Mouse (Mus musculus) cerebellum, adult 18-20 months (tissue): ENCODE data around the gene Ebf1.

Experiments used
- DNase-seq, 2 experiments: peaks; one replicate each; pipeline ENCODE4 v3.0.0; 2021

The Ebf1 gene

DNA sequence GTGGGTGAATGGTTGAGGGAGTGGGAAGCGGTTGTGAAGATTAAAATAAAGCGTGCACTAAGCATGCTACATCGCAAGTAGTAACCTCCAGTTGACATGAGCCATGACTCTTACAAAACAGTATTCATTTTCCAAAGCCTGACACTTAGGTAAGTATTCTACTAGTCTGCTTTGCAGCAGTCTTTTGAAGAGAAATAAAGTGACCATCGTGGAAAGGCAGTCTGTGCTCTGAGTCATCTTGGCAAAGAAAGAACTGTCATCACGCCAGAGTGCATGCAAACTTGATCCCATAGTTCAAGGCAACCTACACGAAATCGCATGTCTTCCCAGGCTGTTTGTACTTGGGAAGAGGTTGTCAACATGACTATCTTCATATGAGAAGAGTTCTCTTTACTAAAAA lies 237.4 kb downstream of the Ebf1 start:
- no peak for DNase-seq

GRCm38 (mm10) chr11:44861108-44861507 lies 244.0 kb downstream of the Ebf1 start:
- DNase-seq, result no peak

GRCm38 (mm10) chr11:44863910-44864309 lies 246.8 kb downstream of the Ebf1 start:
- DNase-seq, result no peak

- peak; percentile 72 to 81 for DNase-seq
Observed at GRCm38 (mm10) chr11:44866476-44867149, 249.5 kb downstream of the Ebf1 start.

DNA sequence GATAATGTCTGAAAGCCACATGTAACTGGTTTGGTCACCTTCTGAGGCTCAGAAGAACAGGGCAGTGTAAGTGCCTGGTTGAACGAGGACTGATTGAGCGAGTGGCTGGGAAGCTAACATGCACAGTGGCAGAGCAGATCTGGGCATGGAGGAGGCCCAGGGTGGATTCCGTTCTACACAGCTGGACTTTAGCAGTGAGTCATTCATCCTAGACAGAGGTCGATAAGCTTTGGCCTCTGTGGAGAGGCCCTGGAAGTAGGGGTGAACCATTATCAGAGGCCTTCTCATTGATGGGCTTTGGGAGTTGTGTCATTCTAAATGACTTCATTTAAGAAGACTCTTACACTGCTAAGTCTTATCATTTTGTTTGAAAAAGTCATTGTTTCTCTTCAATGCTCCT lies 250.3 kb downstream of the Ebf1 start:
- DNase-seq, result no peak

DNA sequence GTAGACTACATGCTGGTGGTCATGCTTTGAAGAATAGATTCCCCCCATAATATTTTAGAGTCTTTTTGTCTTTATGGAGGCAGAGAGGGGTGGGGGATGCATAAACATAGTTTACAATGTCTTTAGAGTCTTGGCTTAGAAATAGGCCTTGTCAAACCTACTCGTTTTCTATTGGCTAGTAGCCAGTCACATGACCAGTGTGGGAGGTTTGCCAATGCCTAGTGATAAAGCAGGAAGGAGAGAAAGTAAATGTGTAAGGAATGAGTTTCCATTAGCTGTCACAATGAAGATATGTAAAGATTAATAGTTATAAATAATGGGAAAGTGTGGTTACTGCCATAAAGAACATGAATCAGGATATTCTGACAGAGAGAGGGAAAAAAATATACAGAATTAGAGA lies 256.8 kb downstream of the Ebf1 start:
- DNase-seq, result no peak

DNA sequence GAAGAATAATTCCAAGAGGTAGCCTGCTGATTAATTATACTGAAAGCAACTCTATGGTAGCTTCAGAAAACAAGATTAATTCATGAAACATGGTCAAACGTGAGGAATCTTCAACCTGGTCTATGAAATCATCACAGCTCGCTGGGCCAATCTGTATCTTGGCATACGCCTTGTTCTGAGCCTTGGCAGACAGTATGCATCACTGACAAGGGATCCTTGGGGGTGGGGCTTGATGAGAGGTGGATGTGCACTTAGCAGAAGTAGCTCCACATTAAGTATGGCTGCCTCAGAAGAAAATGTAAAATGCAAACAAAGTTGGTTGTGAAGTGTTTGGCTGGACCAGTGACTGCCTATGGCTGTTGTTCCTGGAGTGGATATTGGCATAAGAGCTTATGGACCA lies 258.1 kb downstream of the Ebf1 start:
- DNase-seq, result peak in 1 of 2 experiments; percentile 10

- no peak for DNase-seq
Observed at GRCm38 (mm10) chr11:44881056-44881683, 264.1 kb downstream of the Ebf1 start.

GRCm38 (mm10) chr11:44882476-44882970 lies 265.4 kb downstream of the Ebf1 start:
- no peak for DNase-seq

GRCm38 (mm10) chr11:44884337-44884736 lies 267.2 kb downstream of the Ebf1 start:
- no peak for DNase-seq

DNA sequence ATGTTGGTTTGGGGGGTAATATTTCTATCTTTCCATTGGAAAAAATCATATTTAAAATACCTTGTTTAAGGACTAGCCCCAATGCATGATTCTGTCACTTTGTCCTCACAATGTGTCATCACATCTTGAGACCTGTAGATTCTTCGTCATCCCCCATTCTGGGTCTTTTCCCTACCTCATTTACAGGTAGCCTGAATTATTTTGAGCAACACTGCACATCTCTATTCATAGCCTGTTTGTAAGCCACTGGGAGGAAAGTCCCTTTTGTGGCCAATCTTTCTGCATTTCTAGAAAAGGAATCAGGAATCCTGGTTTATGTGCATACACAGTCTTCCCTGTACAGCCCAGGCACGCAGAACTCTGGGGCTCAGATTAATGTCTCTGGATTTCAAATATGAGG lies 269.8 kb downstream of the Ebf1 start:
- no peak for DNase-seq

DNA sequence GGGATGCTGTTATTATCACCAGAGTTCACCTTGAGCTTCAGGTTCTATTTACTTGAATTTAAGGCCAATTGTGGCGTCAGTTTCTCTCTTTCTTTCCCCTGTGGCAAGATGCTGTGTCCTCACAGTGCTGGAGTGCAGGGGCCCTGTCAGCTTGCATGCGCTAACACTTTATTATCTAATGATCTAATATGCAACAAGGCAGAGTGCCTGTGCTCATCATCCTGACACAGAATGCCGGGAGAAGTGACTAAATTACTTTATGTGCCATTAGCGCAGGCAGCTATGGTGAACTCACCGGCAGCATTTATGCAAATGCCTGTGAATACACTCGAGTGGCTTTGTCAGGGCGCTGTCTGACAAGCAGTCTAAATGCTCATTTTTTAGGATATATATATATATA lies 270.6 kb downstream of the Ebf1 start:
- DNase-seq, result no peak

DNA sequence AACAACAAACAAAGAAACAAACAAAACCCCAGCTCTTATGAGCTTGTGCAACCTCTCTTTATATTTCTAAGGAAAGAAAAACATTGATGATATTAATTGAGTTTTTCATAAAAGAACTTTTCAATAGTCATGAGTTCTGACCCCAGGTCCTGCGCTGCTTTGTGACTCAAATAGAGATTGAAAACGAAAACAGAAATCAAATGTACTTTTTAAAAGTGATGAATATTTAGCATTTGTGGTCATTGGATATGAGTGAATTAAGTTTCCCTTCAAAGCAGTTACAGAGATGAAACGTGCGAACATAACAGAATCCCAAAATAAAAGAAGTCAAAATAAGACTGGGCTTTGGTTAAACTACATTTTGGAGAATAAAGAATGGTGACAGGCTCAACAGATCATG lies 271.3 kb downstream of the Ebf1 start:
- no peak for DNase-seq

- no peak for DNase-seq
Observed at GRCm38 (mm10) chr11:44892814-44893521, 275.9 kb downstream of the Ebf1 start.

DNA sequence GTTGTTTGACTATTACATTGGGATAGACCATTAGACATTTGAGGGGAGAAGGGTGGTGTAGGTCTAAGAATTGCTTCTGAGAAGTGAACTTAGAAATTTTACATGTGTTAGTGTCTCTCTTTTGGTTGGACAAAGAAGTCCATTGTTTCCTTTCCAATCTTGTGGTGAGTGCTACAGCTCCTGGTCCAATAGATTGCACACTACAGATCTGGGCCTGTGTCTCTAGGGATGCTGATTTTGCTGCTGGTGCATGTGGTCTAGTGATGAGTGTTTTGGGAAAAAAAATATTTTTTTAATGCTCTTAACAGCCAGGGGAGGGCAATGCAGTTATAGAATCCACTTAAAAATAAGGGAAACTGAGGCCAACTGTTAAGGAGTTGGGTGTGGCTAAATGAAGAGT lies 276.9 kb downstream of the Ebf1 start:
- no peak for DNase-seq

GRCm38 (mm10) chr11:44894798-44895197 lies 277.7 kb downstream of the Ebf1 start:
- no peak for DNase-seq

DNA sequence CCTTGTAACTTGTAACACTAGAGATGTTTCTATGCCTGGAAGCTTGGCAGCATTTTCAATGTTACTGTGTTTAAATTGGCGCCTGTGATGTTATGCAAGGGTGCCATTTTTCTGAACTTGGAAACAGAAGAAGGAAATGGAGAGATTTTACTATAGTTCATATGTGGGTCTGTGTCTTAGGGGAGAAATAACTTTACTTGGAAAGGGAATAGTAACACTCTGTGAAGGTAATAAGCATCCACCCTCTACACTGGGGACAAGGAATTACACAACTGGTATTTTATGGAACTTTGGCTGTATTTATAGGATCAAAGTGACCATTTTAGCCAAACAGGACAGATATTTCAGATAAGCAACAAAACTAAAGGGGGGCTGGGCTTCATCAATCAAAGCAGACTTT lies 278.8 kb downstream of the Ebf1 start:
- no peak for DNase-seq

GRCm38 (mm10) chr11:44897140-44897665 lies 280.1 kb downstream of the Ebf1 start:
- DNase-seq, result no peak

DNA sequence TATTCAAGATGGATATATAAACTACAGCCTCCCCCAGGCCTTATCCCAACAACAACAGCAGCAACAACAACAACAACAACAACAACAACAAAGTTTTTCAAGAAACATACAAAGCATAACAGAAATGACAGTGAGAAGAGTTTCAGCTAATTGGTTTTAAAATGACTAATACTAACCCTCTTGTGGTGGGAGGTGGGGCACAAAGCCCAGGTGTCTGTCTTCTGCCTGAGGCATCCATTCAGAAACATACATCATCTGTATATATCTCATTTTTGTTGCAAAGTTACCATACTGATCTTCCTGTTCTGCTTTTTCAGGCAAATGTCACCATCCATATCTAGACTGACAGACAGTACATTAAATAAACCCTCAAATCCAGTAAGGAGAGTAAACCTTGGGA lies 282.4 kb downstream of the Ebf1 start:
- no peak for DNase-seq

DNA sequence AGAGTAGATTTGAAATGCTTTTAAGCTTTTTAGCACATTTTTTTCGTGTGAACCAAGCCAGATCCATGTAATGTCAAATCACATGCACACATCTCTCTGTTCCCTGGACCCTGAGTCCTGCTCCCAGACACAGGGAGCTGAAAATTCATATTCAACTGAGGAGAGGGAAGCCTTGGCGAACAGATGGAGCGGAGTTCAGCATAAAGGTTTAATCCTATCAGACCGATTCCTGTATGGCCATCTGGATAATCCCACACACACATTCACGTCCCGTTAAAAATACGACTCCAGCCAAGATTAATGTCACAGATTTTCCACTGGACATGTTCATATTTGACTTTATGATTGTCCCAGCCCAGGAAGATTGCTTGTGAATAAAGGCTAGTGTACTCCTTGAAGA lies 282.8 kb downstream of the Ebf1 start:
- DNase-seq, result no peak

DNA sequence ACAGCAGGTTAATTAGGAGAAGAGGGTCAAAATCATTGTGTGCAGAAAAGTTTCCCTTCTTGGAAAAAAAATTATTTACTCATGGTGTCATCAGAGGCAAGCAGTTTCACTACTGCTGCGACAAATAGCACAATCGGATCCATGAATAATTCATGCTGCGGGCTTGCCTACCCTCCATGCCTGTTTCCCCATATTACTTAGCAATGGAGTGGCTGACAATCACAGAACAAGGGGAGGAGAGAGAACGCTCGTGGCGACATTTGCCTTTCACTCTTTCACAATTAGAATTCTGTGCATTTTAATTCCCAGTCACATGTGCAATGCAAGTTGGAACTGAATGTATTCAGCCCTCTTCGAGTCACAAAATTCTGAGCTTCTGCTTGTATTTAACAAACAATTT lies 283.4 kb downstream of the Ebf1 start:
- no peak for DNase-seq

GRCm38 (mm10) chr11:44901715-44902114 lies 284.6 kb downstream of the Ebf1 start:
- DNase-seq, result no peak

GRCm38 (mm10) chr11:44902165-44902564 lies 285.0 kb downstream of the Ebf1 start:
- DNase-seq, result peak in 1 of 2 experiments; percentile 11

- DNase-seq, result no peak
Observed at GRCm38 (mm10) chr11:44904121-44904520, 287.0 kb downstream of the Ebf1 start.
